Mouse (Mus musculus): Measurements from ENCODE around the gene Swap70. TPM values are rescaled to one million over a fixed set of nuclear protein-coding genes. Genes with fewer than 3 reads are reported as not detected.
A peak's percentile ranks its signal among the peaks of the same experiment; 100 is the strongest.

Swap70 gene
- total and polyA plus RNA-seq, 3 experiments, result 18.3 to 23.3 TPM; not detected in 1

GRCm38 (mm10) chr7:110241472-110242289, 20.2 kb downstream of the Swap70 start (continued):
- no peak for TF ChIP-seq ZMIZ1 (IDR thresholded peaks at IDR 0.05; ENCODE audit: low read depth, low read length)
- TF ChIP-seq E2F4 (IDR thresholded peaks at IDR 0.05; ENCODE audit: borderline replicate concordance, low read depth, low read length), result no peak
- no peak for TF ChIP-seq UBTF (IDR thresholded peaks at IDR 0.05; ENCODE audit: borderline replicate concordance, insufficient read depth, low read depth, low read length)
- no peak; the same call in 1 of the 2 replicates for TF ChIP-seq ELF1 (IDR thresholded peaks at IDR 0.05; ENCODE audit: low read depth, low read length)
- peak; percentile 57; the same call in 1 of the 2 replicates for TF ChIP-seq MYC (IDR thresholded peaks at IDR 0.05; ENCODE audit: low read depth, low read length)
- TF ChIP-seq USF1 (IDR thresholded peaks at IDR 0.05; ENCODE audit: low read depth, low read length), result no peak
- TF ChIP-seq MYB (IDR thresholded peaks at IDR 0.05; ENCODE audit: low read depth, low read length), result peak; percentile 91
- no peak for TF ChIP-seq CHD2 (IDR thresholded peaks at IDR 0.05; ENCODE audit: low read length)
- peak; percentile 74; the same call in 1 of the 2 replicates for TF ChIP-seq BHLHE40 (IDR thresholded peaks at IDR 0.05; ENCODE audit: borderline replicate concordance, low read depth, low read length)
- TF ChIP-seq GATA1 (IDR thresholded peaks at IDR 0.05; ENCODE audit: low read depth, low read length), result peak; percentile 88

- Histone ChIP-seq H3K27ac (ENCODE audit: control insufficient read depth, low read depth, low read length) (peak overlapping the region; percentile 94), H3K9me3 (replicated peaks; ENCODE audit: insufficient read depth, low read length) (no peaks in the 10 kb centered on the region), H3K27me3 (ENCODE audit: control insufficient read depth in 1 of 2, insufficient read depth in 2 of 2, low read length in 2 of 2) (no peaks in the 10 kb centered on the region), H3K9ac (ENCODE audit: control insufficient read depth, low read depth, low read length, poor library complexity, severe bottlenecking) (peak overlapping the region; percentile 52), H3K4me1 (ENCODE audit: control insufficient read depth in 1 of 2, insufficient read depth in 2 of 2, low read length in 2 of 2) (peaks cover 21 to 25% of the 10 kb centered on the region in 2 experiments), H3K4me3 (ENCODE audit: control insufficient read depth in 1 of 2, insufficient read depth in 1 of 2, low read depth in 2 of 2, low read length in 2 of 2) (peak overlapping the region; percentile 45 to 55), H3K36me3 (ENCODE audit: control insufficient read depth in 1 of 2, insufficient read depth in 2 of 2, low read length in 2 of 2) (peaks cover 0 to 23% of the 10 kb centered on the region in 2 experiments; a peak in 2 of 4 replicates), H3K79me2 (ENCODE audit: control insufficient read depth, insufficient read depth, low read length, poor library complexity) (peaks cover 10% of the 10 kb centered on the region)
- TF ChIP-seq MXI1 (IDR thresholded peaks at IDR 0.05; ENCODE audit: low read depth, low read length), result 0 out of 2 replicates have a peak, but pooled peaks have one; percentile 1
- no peak for TF ChIP-seq MYC (IDR thresholded peaks at IDR 0.05; ENCODE audit: low read depth, low read length)
- TF ChIP-seq POLR2AphosphoS2 (IDR thresholded peaks at IDR 0.05; ENCODE audit: low read length), result no peak; the same call in 1 of the 2 replicates
- TF ChIP-seq ZC3H11A (IDR thresholded peaks at IDR 0.05; ENCODE audit: low read depth, low read length), result no peak
- peak; percentile 42; the same call in 1 of the 2 replicates for TF ChIP-seq NELFE (IDR thresholded peaks at IDR 0.05; ENCODE audit: low read depth, low read length)
- no peak for TF ChIP-seq CHD1 (IDR thresholded peaks at IDR 0.05; ENCODE audit: low read depth, low read length)
- TF ChIP-seq POLR2A (IDR thresholded peaks at IDR 0.05; ENCODE audit: control insufficient read depth in 1 of 2, insufficient read depth in 1 of 2, low read depth in 1 of 2, low read length in 2 of 2, poor library complexity in 1 of 2), result peak in 1 of 2 experiments; percentile 51; a peak in 2 of 4 replicates
- TF ChIP-seq MAX (IDR thresholded peaks at IDR 0.05; ENCODE audit: low read length), result no peak
- no peak; the same call in 1 of the 2 replicates for TF ChIP-seq ELF1 (IDR thresholded peaks at IDR 0.05; ENCODE audit: low read depth, low read length)
- peak; percentile 59; the same call in 1 of the 2 replicates for TF ChIP-seq MEF2A (IDR thresholded peaks at IDR 0.05; ENCODE audit: extremely low read depth, insufficient replicate concordance, low read depth, low read length, poor library complexity, severe bottlenecking)
- TF ChIP-seq TBP (IDR thresholded peaks at IDR 0.05; ENCODE audit: low read depth, low read length), result peak; percentile 70
- no peak for DNase-seq (ENCODE audit: low read depth, low spot score)
Measured at GRCm38 (mm10) chr7:110242290-110242581, 20.7 kb downstream of the Swap70 start.
